Mouse (Mus musculus) hindbrain, embryonic 16.5 days (tissue): Measurements from ENCODE around the gene Plppr2. TPM values are rescaled to one million over a fixed set of nuclear protein-coding genes. Genes with fewer than 3 reads are reported as not detected.
A peak's percentile ranks its signal among the peaks of the same experiment; 100 is the strongest.

Experiments
- ATAC-seq: fragments of 200-750 bp; cut with Nextera tagmentation; 2 replicates; pipeline ENCODE4 v1.8.0; 2017; ENCODE audit warnings: moderate TSS enrichment, moderate library complexity
- H3K27ac ChIP-seq: fragments of 300-500 bp; sonication (generic); 2 replicates; pipeline ENCODE4 v1.5.1; 2014; ENCODE audit warnings: low read depth, mild to moderate bottlenecking, control low read depth, low read length, moderate library complexity
- H3K27me3 ChIP-seq: fragments of 300-500 bp; sonication (generic); replicated peaks from 2 replicates; pipeline ENCODE4 v1.6.1; 2014; ENCODE audit warnings: low read length; ENCODE audit not compliant: control insufficient read depth, insufficient read depth
- H3K36me3 ChIP-seq: fragments of 300-500 bp; sonication (generic); 2 replicates; pipeline ENCODE4 v1.6.1; 2014; ENCODE audit warnings: mild to moderate bottlenecking, low read length, moderate library complexity, mixed read lengths; ENCODE audit not compliant: control insufficient read depth, insufficient read depth
- H3K4me1 ChIP-seq: fragments of 300-500 bp; sonication (generic); 2 replicates; pipeline ENCODE4 v1.6.1; 2014; ENCODE audit warnings: low read depth, low read length; ENCODE audit not compliant: control insufficient read depth, insufficient read depth
- H3K4me2 ChIP-seq: fragments of 300-500 bp; sonication (generic); 2 replicates; pipeline ENCODE4 v1.6.1; 2014; ENCODE audit warnings: mild to moderate bottlenecking, low read length, control low read depth, moderate library complexity
- H3K4me3 ChIP-seq: fragments of 300-500 bp; sonication (generic); 2 replicates; pipeline ENCODE4 v1.5.1; 2014; ENCODE audit warnings: mild to moderate bottlenecking, low read length, control low read depth, moderate library complexity
- H3K9ac ChIP-seq: fragments of 300-500 bp; sonication (generic); 2 replicates; pipeline ENCODE4 v1.6.1; 2014; ENCODE audit warnings: low read depth, mild to moderate bottlenecking, control low read depth, low read length, moderate library complexity
- H3K9me3 ChIP-seq: fragments of 300-500 bp; sonication (generic); 2 replicates; pipeline ENCODE4 v1.6.1; 2014; ENCODE audit warnings: mild to moderate bottlenecking, low read length, moderate library complexity; ENCODE audit not compliant: control insufficient read depth
- WGBS: fragments of 180-500 bp; shearing (Covaris S2); extraction: QIAGEN DNeasy Blood & Tissue Kit; methylation state at CpG from one replicate; pipeline ENCODE4 v1.1.7; 2014; 5-methylcytosine and 5-hydroxymethylcytosine counted together
- polyA plus RNA-seq: library from polyadenylated mRNA; unstranded; fragments of >200 nt; fragmentation: Nextera tagmentation; extraction: Ambion mirVana; gene quantifications from 2 replicates; pipeline ENCODE4 v1.2.1, GENCODE M21; 2015

Plppr2 gene
- polyA plus RNA-seq, 1 experiment from 2014 or later = 106 TPM

GRCm38 (mm10) chr9:21918035-21918592, 18.7 kb upstream of the Plppr2 start, which contains the start of gene Rab3d:
TSS of gene Rab3d (minus strand) at chr9:21918192.
- no peaks in the 10 kb centered on the region for H3K9me3 ChIP-seq
- H3K4me3 ChIP-seq = peak within 1 kb of the TSS; percentile 76
- ATAC-seq = peak; percentile 94

GRCm38 (mm10) chr9:21918692-21919384, 18.0 kb upstream of the Plppr2 start:
- H3K9me3 ChIP-seq = no peaks in the 10 kb centered on the region
- peak overlapping the region; percentile 84 for H3K4me2 ChIP-seq
- peak overlapping the region; percentile 76 for H3K4me3 ChIP-seq
- H3K27me3 ChIP-seq = no peaks in the 10 kb centered on the region
- H3K9ac ChIP-seq = no peak overlapping the region
- no peak overlapping the region for H3K27ac ChIP-seq
- 25% methylated on average over 5 of the region's 5 CpGs for WGBS
- peaks cover 9% of the 10 kb centered on the region for H3K4me1 ChIP-seq
- no peak for ATAC-seq
- peaks cover 8% of the 10 kb centered on the region for H3K36me3 ChIP-seq

More at GRCm38 (mm10) chr9:21918035-21918592, 18.7 kb upstream of the Plppr2 start, which contains the start of gene Rab3d:
- Histone ChIP-seq H3K27ac (peak within 1 kb of the TSS; percentile 82), H3K4me2 (peak within 1 kb of the TSS; percentile 84), H3K36me3 (peaks cover 8% of the 10 kb centered on the region), H3K9ac (peak within 1 kb of the TSS; percentile 84), H3K27me3 (no peaks in the 10 kb centered on the region), H3K4me1 (peaks cover 9% of the 10 kb centered on the region)
- WGBS = under 1% methylated on average over 36 of the region's 36 CpGs

- no peak overlapping the region for H3K9ac ChIP-seq
- 95% methylated on average over 4 of the region's 4 CpGs for WGBS
- no peak overlapping the region for H3K27ac ChIP-seq
- no peaks in the 10 kb centered on the region for H3K9me3 ChIP-seq
- H3K4me2 ChIP-seq = no peak overlapping the region
- H3K4me1 ChIP-seq = peaks cover 9% of the 10 kb centered on the region
- H3K4me3 ChIP-seq = no peak overlapping the region
- H3K27me3 ChIP-seq = no peaks in the 10 kb centered on the region
- H3K36me3 ChIP-seq = no peaks in the 10 kb centered on the region
- ATAC-seq = no peak
Measured at GRCm38 (mm10) chr9:21923036-21923435, 13.8 kb upstream of the Plppr2 start.

- Histone ChIP-seq H3K4me1 (peaks cover 9% of the 10 kb centered on the region), H3K9ac (no peak overlapping the region), H3K27ac (no peak overlapping the region), H3K27me3 (no peaks in the 10 kb centered on the region), H3K36me3 (no peaks in the 10 kb centered on the region), H3K4me2 (no peak overlapping the region), H3K4me3 (no peak overlapping the region), H3K9me3 (no peaks in the 10 kb centered on the region)
- 79% methylated on average over 3 of the region's 3 CpGs for WGBS
- no peak for ATAC-seq
Measured at GRCm38 (mm10) chr9:21923490-21924098, 13.2 kb upstream of the Plppr2 start.

- no peaks in the 10 kb centered on the region for H3K36me3 ChIP-seq
- 67% methylated on average over 6 of the region's 6 CpGs for WGBS
- no peaks in the 10 kb centered on the region for H3K9me3 ChIP-seq
- no peak overlapping the region for H3K27ac ChIP-seq
- ATAC-seq = no peak
- peaks cover 9% of the 10 kb centered on the region for H3K4me1 ChIP-seq
- H3K9ac ChIP-seq = no peak overlapping the region
- H3K4me3 ChIP-seq = no peak overlapping the region
- H3K27me3 ChIP-seq = no peaks in the 10 kb centered on the region
- no peak overlapping the region for H3K4me2 ChIP-seq
Measured at GRCm38 (mm10) chr9:21924099-21924493, 12.7 kb upstream of the Plppr2 start.

- Histone ChIP-seq H3K9me3 (no peaks in the 10 kb centered on the region), H3K4me3 (no peak overlapping the region), H3K27ac (no peak overlapping the region), H3K9ac (no peak overlapping the region), H3K4me1 (peaks cover 9% of the 10 kb centered on the region), H3K27me3 (no peaks in the 10 kb centered on the region), H3K36me3 (no peaks in the 10 kb centered on the region), H3K4me2 (no peak overlapping the region)
- WGBS = 74% methylated on average over 3 of the region's 3 CpGs
- no peak for ATAC-seq
Measured at GRCm38 (mm10) chr9:21925034-21925433, 11.8 kb upstream of the Plppr2 start.

GRCm38 (mm10) chr9:21925506-21925905, 11.3 kb upstream of the Plppr2 start:
- no peak overlapping the region for H3K4me3 ChIP-seq
- peaks cover 9% of the 10 kb centered on the region for H3K4me1 ChIP-seq
- H3K27ac ChIP-seq = no peak overlapping the region
- WGBS = 100% methylated on average over 1 of the region's 1 CpGs
- no peaks in the 10 kb centered on the region for H3K36me3 ChIP-seq
- no peak overlapping the region for H3K9ac ChIP-seq
- ATAC-seq = no peak
- H3K27me3 ChIP-seq = no peaks in the 10 kb centered on the region
- H3K9me3 ChIP-seq = no peaks in the 10 kb centered on the region
- no peak overlapping the region for H3K4me2 ChIP-seq

- peak overlapping the region; percentile 16; the same call in 1 of the 2 replicates for H3K9ac ChIP-seq
Measured at GRCm38 (mm10) chr9:21926155-21926554, 10.7 kb upstream of the Plppr2 start.

GRCm38 (mm10) chr9:21926784-21927183, 10.0 kb upstream of the Plppr2 start:
- 1% methylated on average over 6 of the region's 6 CpGs for WGBS
- Histone ChIP-seq H3K9me3 (no peaks in the 10 kb centered on the region), H3K9ac (peak overlapping the region; percentile 78), H3K36me3 (no peaks in the 10 kb centered on the region), H3K4me1 (peaks cover 9% of the 10 kb centered on the region), H3K27me3 (no peaks in the 10 kb centered on the region), H3K4me2 (peak overlapping the region; percentile 70), H3K4me3 (peak overlapping the region; percentile 58), H3K27ac (peak overlapping the region; percentile 60)
- ATAC-seq = no peak

More at GRCm38 (mm10) chr9:21926155-21926554, 10.7 kb upstream of the Plppr2 start:
- Histone ChIP-seq H3K27me3 (no peaks in the 10 kb centered on the region), H3K4me1 (peaks cover 9% of the 10 kb centered on the region), H3K4me3 (peak overlapping the region; percentile 58), H3K27ac (no peak overlapping the region), H3K9me3 (no peaks in the 10 kb centered on the region), H3K36me3 (no peaks in the 10 kb centered on the region), H3K4me2 (peak overlapping the region; percentile 70)
- ATAC-seq = no peak
- WGBS = 83% methylated on average over 6 of the region's 6 CpGs
